Mouse (Mus musculus): ENCODE results near the gene Mob2. TPM values are rescaled to one million over a fixed set of nuclear protein-coding genes. Genes with fewer than 3 reads are reported as not detected.
A peak's percentile ranks its signal among the peaks of the same experiment; 100 is the strongest.

Mob2 gene
- total RNA-seq, 2 experiments from 2014 or later, result 39.4 to 43.2 TPM

DNA sequence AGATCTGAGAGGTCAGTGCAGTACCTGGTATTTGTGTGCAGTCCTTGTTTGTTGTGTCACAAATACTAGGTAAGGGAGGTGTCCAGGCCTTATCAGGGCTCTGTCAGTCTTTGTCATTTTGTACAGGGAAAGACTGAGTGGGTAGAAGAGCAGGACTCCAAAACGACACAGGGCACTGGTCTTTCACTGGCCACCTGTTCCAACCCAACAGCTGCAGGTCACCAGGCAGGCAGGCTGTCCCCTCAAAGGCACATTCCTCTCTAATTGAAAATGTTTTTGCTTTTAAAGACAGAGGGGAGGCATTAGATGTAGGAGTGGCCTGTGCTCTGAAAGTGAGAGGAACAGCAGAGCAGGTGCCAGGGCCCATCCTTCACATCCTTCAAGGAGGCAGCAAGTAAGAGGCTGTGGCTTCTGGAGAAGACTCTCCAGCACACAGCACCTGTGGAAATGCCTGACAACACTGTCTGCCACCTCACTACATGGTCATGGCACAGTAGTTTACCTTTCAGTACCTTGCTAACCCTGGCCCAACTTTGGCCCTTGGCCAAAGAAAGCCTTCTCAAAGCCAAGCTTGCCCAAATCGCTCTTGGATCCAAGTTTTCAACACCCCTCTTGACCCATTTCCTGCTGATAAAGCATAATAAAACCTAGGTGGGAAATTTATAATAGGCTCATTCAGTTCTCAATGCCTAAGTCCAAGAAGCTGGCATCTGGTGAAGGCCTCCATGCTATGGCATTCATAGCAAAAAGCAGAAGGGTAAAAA, 25.6 kb downstream of the Mob2 start:
- intact Hi-C loops (cut with DNase I), result no loop called here
- DNase-seq, result no peak

DNA sequence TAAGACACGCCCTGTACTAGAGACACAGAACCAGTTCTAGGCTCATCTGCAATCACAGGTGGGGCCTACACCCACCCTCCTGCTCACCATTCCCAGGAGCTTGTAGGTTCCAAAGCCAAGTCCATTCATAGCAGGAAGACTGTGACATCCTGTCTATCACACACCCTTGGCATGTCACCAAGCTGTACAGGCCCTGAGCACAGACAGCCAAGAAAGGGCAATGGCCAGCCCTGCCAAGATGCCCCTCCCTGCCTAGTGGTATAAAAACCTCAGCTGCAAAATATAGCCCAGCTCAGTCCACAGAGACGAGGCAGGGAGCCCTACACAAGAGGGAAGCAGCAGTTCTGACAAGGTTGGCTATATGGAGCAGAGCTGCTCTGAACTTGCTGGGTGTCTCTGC, 26.7 kb downstream of the Mob2 start:
- intact Hi-C loops (cut with DNase I), result no loop called here
- peak; percentile 77 to 83 for DNase-seq

DNA sequence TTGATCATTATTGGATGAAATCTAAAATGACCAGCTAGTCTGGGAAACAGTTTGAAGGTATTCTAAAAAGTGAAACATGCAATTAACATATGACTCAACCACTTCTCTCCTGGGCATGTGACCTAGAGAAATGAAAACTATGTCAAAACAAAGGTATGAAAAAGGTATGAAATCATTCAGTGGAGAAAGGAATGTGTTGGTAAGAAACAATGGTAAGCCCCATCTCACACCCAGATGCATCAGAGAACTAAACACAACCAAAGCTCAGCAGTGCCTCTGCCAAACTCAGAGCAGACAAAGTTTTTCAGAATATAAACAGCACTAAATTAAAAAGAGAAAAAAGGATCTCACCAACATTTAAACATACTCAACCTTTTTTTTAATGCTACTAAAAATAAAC, 30.8 kb downstream of the Mob2 start:
- DNase-seq, result no peak
- intact Hi-C loops (cut with DNase I), result no loop called here

DNA sequence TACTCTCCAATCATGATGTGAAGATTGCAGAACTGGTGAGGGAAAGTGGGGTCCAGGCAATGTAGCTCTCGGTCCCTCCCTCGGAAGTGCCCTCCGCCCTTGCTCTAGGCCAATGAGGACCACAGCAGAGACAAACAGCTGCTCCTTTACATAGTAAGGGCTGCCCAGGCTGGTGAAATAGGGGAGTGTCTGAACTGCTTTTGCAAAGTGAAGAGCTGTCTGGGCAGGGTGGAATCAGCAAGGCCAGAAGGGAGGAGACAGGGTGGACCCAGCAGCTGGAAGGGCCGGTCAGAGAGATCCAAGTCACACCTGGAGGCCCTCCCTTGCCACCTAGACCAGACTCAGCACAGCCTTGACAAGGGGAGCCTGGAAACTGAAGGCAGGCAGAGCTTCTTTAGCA, 34.9 kb downstream of the Mob2 start:
- intact Hi-C loops (cut with DNase I), result no loop called here
- DNase-seq, result no peak

DNA sequence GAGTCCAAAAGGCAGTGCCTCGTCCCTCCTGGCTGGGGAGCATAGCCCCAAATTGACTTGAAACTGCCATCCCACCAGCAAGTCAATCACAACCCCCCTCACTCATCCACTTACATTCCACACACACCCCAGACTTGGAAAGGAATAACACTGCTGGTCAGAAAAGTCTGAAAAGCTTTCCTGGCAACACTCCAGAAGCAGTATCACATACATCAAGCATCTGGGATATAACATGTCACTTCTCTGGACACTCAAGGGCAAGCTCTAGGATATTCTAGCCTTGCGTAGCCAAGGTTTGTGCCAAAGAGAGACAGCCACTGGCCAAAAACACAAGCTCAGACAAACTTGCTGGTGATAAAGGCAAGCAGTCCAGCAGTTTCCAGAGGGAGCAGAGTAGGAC, 35.7 kb downstream of the Mob2 start:
- DNase-seq, result no peak
- intact Hi-C loops (cut with DNase I), result no loop called here

DNA sequence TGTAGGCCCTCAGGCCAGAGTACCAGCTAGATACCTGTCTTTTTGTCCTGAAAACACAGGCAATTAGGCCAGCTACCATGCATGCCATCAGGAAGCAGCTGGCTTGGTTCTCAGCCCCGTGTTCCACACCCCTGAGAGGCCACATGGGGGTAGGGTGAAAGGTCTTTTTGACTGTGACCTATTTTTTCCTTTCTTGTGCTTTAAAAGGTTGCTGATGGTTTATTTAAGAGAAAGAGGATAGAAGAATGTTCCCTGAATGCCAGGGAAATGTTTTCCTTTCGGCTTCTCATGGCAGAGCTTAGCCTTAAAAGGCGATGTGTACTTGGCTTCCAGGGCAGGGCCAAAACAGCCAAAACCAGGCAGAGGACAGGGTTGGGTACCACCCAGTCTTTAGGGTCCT, 40.0 kb downstream of the Mob2 start:
- intact Hi-C loops (cut with DNase I), result no loop called here

DNA sequence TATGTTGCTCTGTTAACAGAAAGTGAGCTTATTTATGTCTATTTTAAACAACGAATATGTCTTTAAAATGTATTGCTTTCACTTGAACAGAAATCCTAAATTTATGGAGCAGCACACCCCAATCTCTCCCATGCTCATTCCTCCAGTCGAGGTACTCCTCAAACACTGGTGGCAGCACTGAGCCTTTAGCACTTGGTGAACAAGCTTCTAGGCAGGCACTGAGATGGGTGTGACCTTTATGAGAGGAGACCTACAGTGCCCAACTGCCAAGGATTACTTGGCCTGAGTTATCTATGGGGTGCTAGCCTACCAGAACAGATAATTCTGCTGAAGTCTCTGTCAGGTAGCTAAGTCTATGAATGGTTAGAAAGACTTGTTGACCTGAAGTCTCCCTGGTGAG, 41.2 kb downstream of the Mob2 start:
- DNase-seq, result no peak
- intact Hi-C loops (cut with DNase I), result no loop called here

More for the DNA sequence above, 40.0 kb downstream of the Mob2 start:
- no peak for DNase-seq

DNA sequence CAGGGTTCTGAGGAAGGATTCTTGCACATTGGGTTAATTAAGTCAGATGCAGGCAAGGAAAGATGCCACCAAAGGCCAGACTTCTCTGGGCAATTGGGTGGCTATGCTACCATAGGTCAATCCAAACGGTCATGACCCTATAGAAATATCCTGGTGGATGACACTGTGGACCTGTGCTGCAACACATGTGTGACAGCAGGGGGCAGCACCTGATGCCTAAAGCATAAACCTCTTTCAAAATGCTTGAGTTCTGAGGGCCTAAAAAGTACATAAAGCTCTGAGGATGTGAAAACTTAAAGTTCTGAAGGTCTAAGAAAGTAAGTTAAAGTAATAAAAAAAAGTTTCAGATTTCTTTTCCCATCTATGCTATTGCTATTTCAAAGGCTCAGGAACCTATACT, 44.3 kb downstream of the Mob2 start:
- DNase-seq, result peak; percentile 52 to 73

DNA sequence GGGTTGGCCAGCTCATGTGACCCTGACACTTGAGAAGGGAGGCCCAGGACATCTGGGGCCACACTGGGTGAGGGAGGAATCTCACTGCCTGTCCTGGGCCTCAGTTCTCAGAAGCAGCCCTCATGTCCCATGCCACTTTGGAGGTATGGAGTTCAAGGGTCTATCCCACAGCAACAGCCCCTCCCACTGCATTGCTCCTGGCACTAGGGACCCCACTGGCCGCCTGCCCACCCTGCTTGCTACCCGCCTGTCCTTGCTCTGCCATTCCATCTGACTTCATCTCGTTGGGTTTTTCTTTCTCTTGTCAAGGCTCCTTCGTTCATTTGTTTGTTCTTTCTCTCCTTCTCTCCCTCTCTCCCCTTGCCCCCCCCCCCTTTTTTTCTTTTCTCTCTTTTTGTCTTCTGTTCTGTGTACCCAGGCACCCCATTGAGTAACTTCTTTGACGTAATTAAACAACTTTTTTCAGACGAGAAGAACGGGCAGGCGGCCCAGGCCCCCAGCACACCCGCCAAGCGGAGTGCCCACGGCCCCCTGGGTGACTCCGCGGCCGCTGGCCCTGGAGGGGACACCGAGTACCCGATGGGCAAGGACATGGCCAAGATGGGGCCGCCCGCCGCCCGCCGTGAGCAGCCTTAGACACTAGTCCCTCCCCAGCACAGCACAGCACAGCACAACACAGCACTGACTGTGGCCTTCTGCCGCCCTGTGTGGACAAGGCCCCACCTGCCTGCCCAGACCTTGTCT, 59.1 kb downstream of the Mob2 start:
- no peak for DNase-seq
- intact Hi-C loops (cut with DNase I), result no loop called here

More for the DNA sequence above, 44.3 kb downstream of the Mob2 start:
- intact Hi-C loops (cut with DNase I), result loop anchor here (2.0 kb wide), 4 partner anchors 20 to 82 kb away; partner anchors contain the start of gene Mob2

DNA sequence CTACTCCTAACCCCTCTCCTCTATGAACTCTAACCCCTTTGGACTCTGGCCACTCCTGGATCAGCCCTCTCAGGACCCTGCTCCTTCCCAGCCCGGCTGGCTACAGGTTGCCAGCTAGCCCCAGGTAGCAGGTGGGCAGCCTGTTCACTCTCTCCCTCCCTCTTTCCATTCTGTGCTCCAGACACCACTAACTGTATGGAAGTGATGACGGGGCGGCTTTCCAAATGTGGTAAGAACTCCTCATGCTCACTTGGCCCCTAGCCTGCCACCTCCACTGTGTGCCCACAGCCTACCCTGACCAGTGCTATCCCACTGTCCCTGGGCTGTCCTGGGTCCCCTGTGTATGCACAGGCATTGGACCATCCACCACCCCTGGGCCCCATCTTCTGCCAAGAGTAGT, 60.2 kb downstream of the Mob2 start:
- intact Hi-C loops (cut with DNase I), result no loop called here

DNA sequence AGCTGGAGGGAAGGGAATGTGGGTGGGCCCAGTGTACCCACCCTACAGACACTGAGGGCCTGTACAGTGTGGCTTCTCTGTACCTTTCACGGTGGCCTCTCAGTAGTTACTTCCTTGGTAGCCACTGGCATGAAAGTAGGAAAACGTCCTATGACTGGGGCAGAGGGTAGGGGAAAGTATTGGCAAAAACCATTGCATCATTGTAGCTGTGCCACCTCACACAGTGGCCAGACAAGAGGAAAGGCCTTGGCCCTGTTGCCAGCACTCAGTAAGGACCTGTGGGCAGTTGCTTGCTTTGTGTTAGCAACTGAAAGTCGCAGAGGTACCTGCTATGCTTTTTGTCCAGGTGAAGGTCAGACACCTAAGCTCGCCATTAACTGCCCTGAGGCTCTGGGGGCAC, 66.7 kb downstream of the Mob2 start:
- DNase-seq, result no peak
- intact Hi-C loops (cut with DNase I), result no loop called here

More for the DNA sequence above, 60.2 kb downstream of the Mob2 start:
- no peak for DNase-seq

DNA sequence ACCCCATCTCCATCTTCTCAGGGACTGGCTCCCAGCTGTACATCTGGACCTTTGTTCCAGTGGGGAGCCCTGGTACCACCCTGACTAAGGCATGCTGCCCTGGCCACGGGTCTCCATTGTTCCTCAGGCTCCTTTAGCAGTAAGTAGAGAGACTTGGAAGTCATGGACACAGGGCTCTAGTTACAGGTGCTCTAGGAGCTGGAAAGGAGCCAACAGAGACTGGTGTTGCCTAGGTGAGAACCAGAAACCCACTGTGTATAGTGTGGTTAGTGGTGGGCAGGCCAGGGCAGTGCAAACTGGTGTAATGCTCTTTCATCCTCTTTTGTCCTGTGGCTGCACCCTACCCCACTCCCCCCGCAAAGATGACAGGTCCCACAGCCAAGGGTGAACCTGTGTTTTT, 69.7 kb downstream of the Mob2 start:
- intact Hi-C loops (cut with DNase I), result no loop called here

DNA sequence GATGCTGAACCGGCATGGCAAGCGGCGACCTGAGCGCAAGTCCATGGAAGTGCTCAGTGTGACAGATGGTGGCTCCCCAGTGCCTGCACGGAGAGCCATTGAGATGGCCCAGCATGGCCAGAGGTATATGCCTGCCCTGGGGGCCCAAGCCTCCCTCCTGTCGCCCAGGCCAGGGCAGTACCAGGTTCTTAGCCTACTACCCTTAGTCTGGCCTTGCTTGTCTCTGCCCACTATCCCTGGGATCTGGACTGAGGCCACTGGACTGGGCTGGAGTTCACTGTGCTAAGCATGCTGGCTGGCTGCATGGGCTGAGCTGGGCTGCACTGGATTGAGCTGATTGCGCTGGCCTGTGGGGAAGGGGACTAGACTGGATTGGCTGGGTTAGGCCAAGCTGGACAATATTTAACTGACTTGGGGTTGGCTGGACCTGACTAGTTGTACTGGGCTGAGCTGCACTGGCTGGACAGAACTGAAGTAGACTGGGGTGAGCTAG, 72.5 kb downstream of the Mob2 start:
- intact Hi-C loops (cut with DNase I), result no loop called here
- no peak for DNase-seq

More for the DNA sequence above, 69.7 kb downstream of the Mob2 start:
- DNase-seq, result no peak

DNA sequence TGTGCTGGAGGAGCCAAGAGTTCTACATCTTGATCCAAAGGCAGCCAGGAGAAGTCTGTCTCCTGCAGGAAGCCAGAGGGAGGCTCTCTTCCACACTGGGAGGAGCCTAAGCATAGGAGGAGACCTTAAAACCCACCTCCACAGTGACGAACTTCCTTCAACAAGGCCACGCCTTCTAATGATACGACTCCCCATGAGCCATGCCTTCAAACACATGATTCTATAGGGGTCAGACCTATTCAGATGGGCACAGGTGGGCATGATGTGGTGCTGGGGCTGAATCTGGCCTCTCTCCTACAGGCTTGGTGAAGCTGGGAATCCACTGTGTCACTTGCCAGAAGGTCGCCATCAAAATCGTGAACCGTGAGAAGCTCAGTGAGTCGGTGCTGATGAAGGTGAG, 79.6 kb downstream of the Mob2 start:
- intact Hi-C loops (cut with DNase I), result no loop called here
- DNase-seq, result no peak

DNA sequence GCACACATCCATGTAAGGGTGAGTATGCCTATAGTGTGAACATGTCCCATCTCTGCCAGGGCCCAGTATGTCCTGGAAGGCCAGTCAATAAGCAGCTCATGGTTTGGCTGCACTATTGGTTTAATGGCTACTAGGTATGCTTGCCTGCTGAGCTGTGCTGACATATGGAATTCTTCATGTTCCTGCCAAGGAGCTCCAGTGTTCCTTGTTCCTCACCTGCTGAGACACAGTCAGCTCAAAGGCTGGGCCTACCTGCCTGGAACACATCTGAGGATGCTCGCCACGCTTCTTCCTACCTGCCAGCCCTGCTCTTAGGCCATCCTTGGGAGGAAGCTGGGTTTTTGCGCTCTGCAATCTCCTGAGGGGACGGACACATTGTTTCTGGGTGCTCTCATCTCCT, 81.6 kb downstream of the Mob2 start:
- intact Hi-C loops (cut with DNase I), result no loop called here
- DNase-seq, result no peak

DNA sequence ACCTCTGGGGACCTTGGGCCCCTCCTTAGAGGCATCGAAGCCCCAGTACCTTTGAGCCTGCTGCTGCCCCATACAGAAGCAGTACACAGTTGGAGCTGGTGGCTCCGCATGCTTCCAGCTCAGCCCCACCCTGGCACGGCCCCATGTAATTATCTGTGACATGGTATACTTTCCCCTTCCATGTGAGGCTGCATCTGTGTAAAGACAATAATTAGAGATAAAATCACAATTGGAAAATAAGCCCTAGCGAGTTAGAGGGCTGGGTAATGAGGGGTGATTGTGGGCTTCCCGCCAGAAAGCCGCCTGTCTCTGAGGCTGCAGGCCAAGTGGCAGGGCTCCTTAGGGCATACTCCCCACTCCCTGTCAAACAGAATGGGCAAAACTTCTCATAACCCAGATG, 82.9 kb downstream of the Mob2 start:
- no peak for DNase-seq
- intact Hi-C loops (cut with DNase I), result no loop called here

DNA sequence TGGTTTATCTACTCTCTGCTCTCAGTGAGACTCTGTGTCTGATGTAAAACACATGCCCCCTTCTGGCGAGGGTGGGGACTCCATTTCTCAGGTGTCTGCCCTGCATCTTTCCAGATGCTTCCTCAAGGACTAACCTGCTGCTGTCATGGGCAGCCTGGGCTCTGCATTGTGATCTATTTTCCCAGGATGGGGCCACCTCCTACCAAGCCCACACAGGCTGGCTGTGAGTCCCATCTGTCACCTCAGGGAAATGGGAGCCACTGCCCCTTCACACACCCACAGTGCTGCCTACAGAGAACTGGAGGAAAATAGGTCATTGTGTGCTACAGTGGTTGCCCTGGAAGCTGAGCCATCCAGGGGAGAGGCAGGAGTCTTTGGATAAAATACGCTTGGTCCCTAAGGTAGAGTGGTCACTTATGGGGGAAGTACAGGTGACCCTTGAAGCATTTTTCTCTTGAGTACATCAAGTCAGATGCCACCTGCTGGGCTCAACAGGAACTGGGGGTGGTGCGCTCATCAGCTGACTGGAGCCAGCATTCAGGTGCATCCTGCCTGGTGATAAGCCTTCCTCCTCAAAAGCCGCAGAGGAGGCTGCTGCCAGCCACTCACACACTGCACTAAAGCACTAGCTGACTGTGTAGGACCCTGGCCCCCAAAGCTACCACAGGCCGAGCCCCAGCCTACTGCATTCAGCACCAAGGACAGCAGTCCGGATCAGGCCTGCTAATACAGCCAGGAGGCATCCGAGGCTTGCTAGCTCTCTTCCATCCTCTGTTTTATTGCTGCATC, 87.8 kb downstream of the Mob2 start:
- intact Hi-C loops (cut with DNase I), result no loop called here
- DNase-seq, result peak; percentile 33 to 61

DNA sequence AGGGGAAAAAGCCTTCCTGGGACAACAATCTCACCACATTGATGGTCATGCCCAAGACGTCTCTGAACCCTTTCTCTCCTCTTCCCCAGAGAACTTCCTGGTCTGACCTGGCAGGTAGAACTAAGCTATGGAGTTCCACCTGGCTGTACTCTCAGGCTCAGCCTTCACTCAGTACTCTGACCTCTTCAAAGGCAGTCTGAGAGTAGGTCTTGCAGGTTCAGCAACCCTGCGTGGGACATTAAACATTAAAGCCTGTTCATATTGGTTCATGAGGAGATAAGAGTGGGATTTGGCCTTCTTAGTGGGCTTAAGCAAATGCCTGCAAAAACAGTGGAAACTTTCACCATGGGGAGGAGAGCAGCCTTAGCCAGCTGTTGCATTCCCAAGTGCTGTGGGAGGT, 94.6 kb downstream of the Mob2 start:
- no peak for DNase-seq
- intact Hi-C loops (cut with DNase I), result no loop called here

DNA sequence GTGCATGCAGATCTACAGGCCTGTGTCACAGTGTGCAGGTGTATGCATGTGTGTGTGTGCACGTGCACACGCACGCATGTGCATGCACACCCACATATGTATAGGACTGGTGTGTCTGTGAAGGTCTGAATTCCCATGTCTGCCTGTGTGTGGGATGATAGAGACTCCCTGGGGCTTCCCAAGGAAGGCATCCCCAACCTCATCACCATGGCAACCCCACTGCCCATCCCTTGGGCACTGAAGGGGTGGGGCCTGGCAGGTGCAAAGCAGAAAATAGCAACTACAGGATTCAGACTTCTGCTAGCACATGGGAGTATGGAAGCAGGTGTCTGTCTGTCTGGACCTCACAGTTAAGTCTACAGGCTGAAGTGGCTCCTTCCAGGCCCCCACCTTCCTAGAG, 98.3 kb downstream of the Mob2 start:
- intact Hi-C loops (cut with DNase I), result no loop called here
- no peak for DNase-seq

DNA sequence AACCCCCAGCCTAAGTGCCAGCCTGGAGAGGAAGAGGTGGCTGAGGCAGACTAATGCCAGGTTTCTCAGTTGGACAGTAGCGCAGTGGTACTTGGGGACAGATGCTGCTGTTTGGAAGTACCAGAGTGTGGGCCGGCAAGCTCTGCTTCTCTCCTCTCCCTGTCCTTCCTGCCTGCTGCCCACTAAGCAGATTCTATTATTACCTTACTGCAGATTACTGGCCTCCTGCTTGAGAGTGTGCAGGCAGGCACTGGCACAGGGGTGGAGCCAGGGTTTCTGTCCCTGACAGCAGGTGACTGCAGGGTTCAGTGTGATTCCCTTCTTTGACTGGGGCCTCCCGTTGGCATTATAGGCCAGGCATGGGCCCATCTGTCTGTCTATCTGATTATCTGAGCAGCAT, 99.4 kb downstream of the Mob2 start:
- DNase-seq, result no peak
- intact Hi-C loops (cut with DNase I), result no loop called here

DNA sequence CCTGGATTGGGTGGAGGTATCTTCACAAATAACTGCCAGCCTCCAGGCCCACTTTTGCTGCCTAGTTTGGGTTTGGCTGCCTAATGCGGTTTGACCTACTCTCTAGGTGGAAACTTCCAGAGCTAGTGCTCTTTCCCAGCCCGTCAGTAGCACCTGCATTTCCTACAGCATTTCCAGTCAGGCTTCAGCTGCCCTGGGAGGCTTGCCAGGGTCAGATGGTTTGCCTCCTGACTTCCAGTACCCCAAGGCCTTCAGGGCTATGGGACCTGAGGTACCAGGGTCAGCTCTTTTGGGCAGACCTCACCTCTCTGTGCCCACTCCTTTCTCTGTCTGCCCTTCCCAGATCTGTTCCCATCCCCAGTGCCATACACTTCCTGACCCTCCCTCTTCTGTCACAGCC, 99.9 kb downstream of the Mob2 start:
- DNase-seq, result no peak
- intact Hi-C loops (cut with DNase I), result no loop called here

All from heart, postnatal 10 days (tissue).